Mouse (Mus musculus) thymus, adult 2 months (tissue): ENCODE measurements around the gene Hint2. TPM values are rescaled to one million over a fixed set of nuclear protein-coding genes. Genes with fewer than 3 reads are reported as not detected.
A peak's percentile ranks its signal among the peaks of the same experiment; 100 is the strongest.

Experiments
- DNase-seq: peaks from one replicate; pipeline ENCODE4 v3.0.0; 2021
- H3K27ac ChIP-seq: fragments of 200-500 bp; 2 replicates; pipeline ENCODE4 v1.5.1; 2012; ENCODE audit warnings: low read length, control low read depth; ENCODE audit not compliant: control insufficient read depth, insufficient read depth
- H3K27me3 ChIP-seq: fragments of 200-500 bp; 2 replicates; pipeline ENCODE4 v1.6.1; 2012; ENCODE audit warnings: mild to moderate bottlenecking, low read length, moderate library complexity, mixed read lengths; ENCODE audit not compliant: control insufficient read depth, insufficient read depth
- H3K36me3 ChIP-seq: fragments of 200-500 bp; 2 replicates; pipeline ENCODE4 v1.6.1; 2012; ENCODE audit warnings: mild to moderate bottlenecking, low read length, moderate library complexity; ENCODE audit not compliant: control insufficient read depth, insufficient read depth
- H3K4me1 ChIP-seq: fragments of 200-500 bp; replicated peaks from 2 replicates; pipeline ENCODE4 v1.6.1; 2012; ENCODE audit warnings: low read length; ENCODE audit not compliant: control insufficient read depth, insufficient read depth
- H3K4me3 ChIP-seq: fragments of 200-500 bp; 2 replicates; pipeline ENCODE4 v1.5.1; 2012; ENCODE audit warnings: mild to moderate bottlenecking, low read length, control low read depth, moderate library complexity; ENCODE audit not compliant: control insufficient read depth, insufficient read depth
- CTCF ChIP-seq: fragments of 200-500 bp; IDR thresholded peaks from 2 replicates; pipeline ENCODE4 v1.5.1; 2012; ENCODE audit warnings: mild to moderate bottlenecking, control low read depth, low read length, moderate library complexity, borderline replicate concordance; ENCODE audit not compliant: control insufficient read depth, poor library complexity, insufficient read depth; ENCODE audit errors: extremely low read depth
- POLR2A ChIP-seq: fragments of 200-500 bp; IDR thresholded peaks from 2 replicates; pipeline ENCODE4 v1.6.1; 2012; ENCODE audit warnings: mild to moderate bottlenecking, low read length, control low read depth, moderate library complexity; ENCODE audit not compliant: control insufficient read depth, poor library complexity, insufficient read depth; ENCODE audit errors: extremely low read depth
- WGBS: fragments of 180-500 bp; shearing (Covaris S2); methylation state at CpG from one replicate; pipeline ENCODE4 v1.1.7; 2018; 5-methylcytosine and 5-hydroxymethylcytosine counted together
- polyA plus RNA-seq: library from polyadenylated mRNA; depleted of rRNA; stranded (reverse); fragments of >200 nt; gene quantifications from 2 replicates; pipeline ENCODE4 v1.2.3, GENCODE M21; 2012

Gene Hint2
- polyA plus RNA-seq, 1 experiment = 41.5 TPM

DNA sequence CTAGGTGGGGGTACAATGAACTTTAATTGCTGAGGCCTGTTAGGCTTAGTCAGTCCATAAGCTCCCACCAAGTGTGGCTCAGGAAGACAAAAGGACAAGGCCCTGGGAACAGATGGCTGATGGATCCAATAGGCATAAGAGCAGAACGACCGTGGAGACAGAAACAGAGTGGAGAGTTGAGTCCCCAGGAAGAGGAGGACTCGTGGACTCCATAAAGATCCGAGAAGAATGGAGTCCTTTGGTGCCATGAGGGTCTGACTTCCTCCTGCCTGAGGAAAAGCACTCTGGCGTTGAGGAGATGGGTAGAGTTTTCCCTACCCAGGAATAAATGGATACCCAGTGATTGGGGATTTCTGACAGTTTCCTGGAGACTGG is 25.6 kb downstream of the Hint2 start:
- no peak for DNase-seq
- 60% methylated on average over 5 of the region's 5 CpGs for WGBS
- Histone ChIP-seq H3K4me1 (peaks cover 5% of the 10 kb centered on the region), H3K36me3 (no peaks in the 10 kb centered on the region), H3K27me3 (peaks cover 7% of the 10 kb centered on the region), H3K4me3 (no peak overlapping the region), H3K27ac (no peak overlapping the region)
- TF ChIP-seq CTCF (no peak), POLR2A (no peak)

- 6% methylated on average over 5 of the region's 5 CpGs for WGBS
- Histone ChIP-seq H3K4me3 (no peak overlapping the region), H3K36me3 (no peaks in the 10 kb centered on the region), H3K27ac (no peak overlapping the region), H3K27me3 (peaks cover 7% of the 10 kb centered on the region), H3K4me1 (peaks cover 5% of the 10 kb centered on the region)
- TF ChIP-seq CTCF (no peak), POLR2A (no peak)
- DNase-seq = peak; percentile 72
Measured at GRCm38 (mm10) chr4:43630030-43630581, 26.2 kb downstream of the Hint2 start.

DNA sequence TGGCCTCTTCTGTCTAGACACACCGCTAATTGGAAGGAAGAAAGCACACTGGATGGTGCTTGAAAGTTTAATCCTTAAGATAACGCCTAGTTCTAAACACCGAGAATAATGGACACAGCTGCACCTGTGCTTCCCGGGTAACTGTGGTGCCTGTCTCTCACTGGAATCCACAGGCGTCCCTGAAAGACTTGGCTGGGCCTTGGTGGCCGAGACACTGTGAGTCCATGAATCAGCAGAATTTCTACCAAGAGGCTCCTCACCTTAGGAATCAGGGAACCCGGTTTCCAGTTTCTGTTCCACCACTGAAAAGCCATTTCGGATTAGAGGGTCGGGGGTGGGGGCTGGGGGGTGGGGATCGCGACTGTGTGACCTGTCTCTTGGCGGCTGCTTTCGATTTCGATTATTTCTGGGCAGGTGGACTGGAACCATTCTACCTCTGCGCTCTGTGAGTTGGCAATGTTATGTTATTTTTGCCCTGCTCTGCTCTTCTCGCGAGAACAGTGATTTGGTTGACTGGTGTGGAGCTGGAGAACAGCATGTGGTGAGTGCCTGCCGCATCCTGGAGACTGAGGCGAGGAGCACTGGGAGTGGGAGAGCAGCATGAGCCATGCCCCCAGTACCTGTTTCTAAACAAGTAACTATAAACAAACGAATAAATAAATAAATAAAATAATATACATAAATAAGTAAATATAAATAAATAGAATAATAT is 27.0 kb downstream of the Hint2 start:
- no peaks in the 10 kb centered on the region for H3K36me3 ChIP-seq
- WGBS = 70% methylated on average over 20 of the region's 20 CpGs
- peaks cover 5% of the 10 kb centered on the region for H3K4me1 ChIP-seq
- TF ChIP-seq CTCF = no peak
- no peak for TF ChIP-seq POLR2A
- DNase-seq = no peak
- peaks cover 7% of the 10 kb centered on the region for H3K27me3 ChIP-seq
- no peak overlapping the region for H3K27ac ChIP-seq
- H3K4me3 ChIP-seq = no peak overlapping the region

- no peak overlapping the region for H3K27ac ChIP-seq
- no peak for DNase-seq
- no peak for TF ChIP-seq POLR2A
- no peak for TF ChIP-seq CTCF
- 95% methylated on average over 4 of the region's 4 CpGs for WGBS
- no peaks in the 10 kb centered on the region for H3K27me3 ChIP-seq
- no peaks in the 10 kb centered on the region for H3K36me3 ChIP-seq
- no peak overlapping the region for H3K4me3 ChIP-seq
- no peaks in the 10 kb centered on the region for H3K4me1 ChIP-seq
Measured at GRCm38 (mm10) chr4:43620146-43620778, 36.0 kb downstream of the Hint2 start.

DNA sequence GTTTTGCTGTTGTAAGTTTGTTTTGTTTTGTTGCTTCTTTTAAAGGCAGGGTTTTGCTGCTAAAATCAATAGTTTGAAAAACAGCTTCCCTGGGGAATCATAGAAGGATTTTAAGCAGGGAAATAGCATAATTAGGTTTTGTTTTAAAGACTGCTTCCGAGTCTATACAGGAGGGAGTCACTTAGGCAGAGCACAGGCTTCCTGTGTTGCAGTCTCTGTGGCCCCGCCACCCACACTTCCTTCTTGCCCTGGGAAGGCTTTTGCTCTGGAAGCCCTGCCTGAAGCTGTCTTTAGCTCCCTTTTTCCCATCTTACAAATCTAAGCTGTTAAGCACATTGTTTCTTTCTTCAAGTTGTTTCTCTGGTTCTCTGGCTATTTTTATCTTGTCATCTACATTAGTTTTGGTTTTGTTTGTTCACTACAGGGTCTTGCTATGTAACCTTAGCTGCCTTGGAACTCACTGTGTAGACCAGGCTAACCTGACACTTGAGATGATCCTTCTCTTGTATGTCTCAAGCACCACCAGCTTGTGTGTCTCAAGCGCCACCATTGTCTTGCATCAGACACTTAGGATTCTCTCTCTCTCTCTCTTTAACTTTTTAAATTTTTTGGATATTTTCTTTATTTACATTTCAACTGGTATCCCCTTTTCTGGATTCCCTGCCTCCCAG is 43.1 kb downstream of the Hint2 start:
- 56% methylated on average over 3 of the region's 3 CpGs for WGBS
- no peaks in the 10 kb centered on the region for H3K36me3 ChIP-seq
- TF ChIP-seq CTCF (no peak), POLR2A (no peak)
- peak; percentile 3 for DNase-seq
- no peak overlapping the region for H3K27ac ChIP-seq
- no peak overlapping the region for H3K4me3 ChIP-seq
- no peaks in the 10 kb centered on the region for H3K4me1 ChIP-seq
- H3K27me3 ChIP-seq = no peaks in the 10 kb centered on the region

- Histone ChIP-seq H3K4me3 (no peak overlapping the region), H3K36me3 (no peaks in the 10 kb centered on the region), H3K4me1 (no peaks in the 10 kb centered on the region), H3K27me3 (no peaks in the 10 kb centered on the region), H3K27ac (no peak overlapping the region)
- TF ChIP-seq POLR2A (no peak), CTCF (no peak)
- WGBS = 51% methylated on average over 10 of the region's 10 CpGs
- DNase-seq = no peak
Measured at GRCm38 (mm10) chr4:43612534-43612933, 43.7 kb downstream of the Hint2 start.
